Mouse (Mus musculus): ENCODE results near the gene Sfpq.

DNA sequence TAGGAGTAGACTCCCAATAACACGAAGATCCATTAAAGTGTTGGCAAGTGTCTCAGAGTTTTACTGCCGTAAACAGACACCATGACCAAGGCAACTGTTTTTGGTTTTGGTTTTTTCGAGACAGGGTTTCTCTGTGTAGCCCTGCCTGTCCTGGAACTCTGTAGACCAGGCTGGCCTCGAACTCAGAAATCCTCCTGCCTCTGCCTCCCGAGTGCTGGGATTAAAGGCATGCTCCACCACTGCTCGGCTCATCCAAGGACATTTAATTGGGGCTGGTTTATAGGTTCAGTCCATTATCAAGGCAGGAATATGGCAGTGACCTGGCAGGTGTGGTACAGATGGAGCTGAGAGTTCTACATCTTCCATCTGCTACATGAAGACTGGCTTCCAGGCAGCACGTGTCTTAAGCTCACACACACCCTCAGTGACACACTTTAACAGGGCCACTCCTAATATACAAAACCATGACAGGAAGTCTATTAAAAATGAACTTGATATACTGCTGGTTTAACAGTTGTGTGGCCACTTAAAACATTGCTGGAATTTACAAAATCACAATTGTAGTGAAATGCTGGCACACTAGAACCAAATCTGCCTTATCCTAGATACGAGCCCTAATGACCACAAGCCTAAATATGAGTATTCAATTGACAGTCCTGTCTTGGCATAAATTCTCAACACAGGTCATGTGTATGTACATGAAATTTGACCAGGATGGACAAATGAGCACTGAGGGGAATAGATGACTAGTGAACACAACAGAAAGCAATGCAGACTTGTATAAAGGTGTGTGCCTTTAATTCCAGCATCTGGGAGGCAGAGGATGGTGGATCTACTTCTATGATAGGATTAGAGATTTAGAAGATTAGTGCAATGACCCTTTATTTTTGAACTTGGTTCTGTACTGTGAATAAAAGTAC lies 17.0 kb downstream of the Sfpq start:
- TF ChIP-seq MAFK (IDR thresholded peaks at IDR 0.05; ENCODE audit: insufficient replicate concordance, low read length) (no peak), EP300 (IDR thresholded peaks at IDR 0.05; ENCODE audit: low read length) (no peak), USF1 (IDR thresholded peaks at IDR 0.05; ENCODE audit: low read depth, low read length) (no peak), POLR2A (IDR thresholded peaks at IDR 0.05; ENCODE audit: low read depth, low read length) (no peak; the same call in none of the 2 replicates), UBTF (IDR thresholded peaks at IDR 0.05; ENCODE audit: low read depth, low read length) (no peak), USF2 (conservative IDR thresholded peaks at IDR 0.05; ENCODE audit: low read depth, low read length) (no peak), HCFC1 (IDR thresholded peaks at IDR 0.05; ENCODE audit: low read depth, low read length) (no peak), RAD21 (IDR thresholded peaks at IDR 0.05; ENCODE audit: low read depth, low read length) (no peak), CTCF (conservative IDR thresholded peaks at IDR 0.05 in 1 of 2, IDR thresholded peaks at IDR 0.05 in 1 of 2; ENCODE audit: low read depth in 2 of 2, low read length in 2 of 2) (no peak), CHD1 (IDR thresholded peaks at IDR 0.05; ENCODE audit: low read depth, low read length) (no peak)
